Mouse (Mus musculus): ENCODE results near the gene Tmbim6. TPM values are rescaled to one million over a fixed set of nuclear protein-coding genes. Genes with fewer than 3 reads are reported as not detected.

Gene Tmbim6
- polyA plus RNA-seq, 1 experiment from 2014 or later = 233 TPM

- ATAC-seq (ENCODE audit: low FRiP score, low TSS enrichment) (peak; percentile 95), DNase-seq (peak; percentile 95)
- H3K4me1 ChIP-seq (ENCODE audit: control insufficient read depth, insufficient read depth, low read length) = peaks cover 32% of the 10 kb centered on the region
- H3K4me3 ChIP-seq (replicated peaks; ENCODE audit: low read depth, low read length) = peak within 1 kb of the TSS; percentile 87
- H3K36me3 ChIP-seq (ENCODE audit: control insufficient read depth, insufficient read depth, low read length) = peaks cover 2% of the 10 kb centered on the region; the same call in 1 of the 2 replicates
- peak within 1 kb of the TSS; percentile 89 for H3K27ac ChIP-seq (replicated peaks; ENCODE audit: low read depth, low read length)
- H3K27me3 ChIP-seq (ENCODE audit: control insufficient read depth, insufficient read depth, low read length) = no peaks in the 10 kb centered on the region
- H3K9ac ChIP-seq (replicated peaks; ENCODE audit: low read length) = peak within 1 kb of the TSS; percentile 74
- peak within 1 kb of the TSS; percentile 84 for H3K4me2 ChIP-seq (ENCODE audit: low read length)
- WGBS = under 1% methylated on average over 38 of the region's 45 CpGs
- H3K9me3 ChIP-seq (ENCODE audit: control insufficient read depth, low read length) = no peaks in the 10 kb centered on the region
Measured at GRCm38 (mm10) chr15:99457606-99458401, 65.1 kb downstream of the Tmbim6 start, which contains the start of gene Nckap5l. Gene Nckap5l (minus strand): TSS chr15:99457748.

Other genes with a start within 250 kb of the Tmbim6 start
- 0.49 and 0.72 TPM in 2 replicates for gene Kcnh3, start 168.0 kb upstream of the Tmbim6 start, polyA plus RNA-seq (2014; fragmentation: Nextera tagmentation; extraction: Ambion mirVana)
- gene Mcrs1, start 140.9 kb upstream of the Tmbim6 start, polyA plus RNA-seq (2014; fragmentation: Nextera tagmentation; extraction: Ambion mirVana) = 219 and 239 TPM in 2 replicates
- gene Prpf40b, start 97.8 kb upstream of the Tmbim6 start, polyA plus RNA-seq (2014; fragmentation: Nextera tagmentation; extraction: Ambion mirVana) = 100 and 105 TPM in 2 replicates
- 0.74 and 1.3 TPM in 2 replicates for gene Fam186b, start 97.0 kb upstream of the Tmbim6 start, polyA plus RNA-seq (2014; fragmentation: Nextera tagmentation; extraction: Ambion mirVana)
- gene Fmnl3, start 22.4 kb upstream of the Tmbim6 start, polyA plus RNA-seq (2014; fragmentation: Nextera tagmentation; extraction: Ambion mirVana) = 6.1 and 7.5 TPM in 2 replicates
- 16.8 and 17.6 TPM in 2 replicates for gene Nckap5l, start 64.9 kb downstream of the Tmbim6 start, polyA plus RNA-seq (2014; fragmentation: Nextera tagmentation; extraction: Ambion mirVana)
- gene Bcdin3d, start 81.8 kb downstream of the Tmbim6 start, polyA plus RNA-seq (2014; fragmentation: Nextera tagmentation; extraction: Ambion mirVana) = 23.0 and 24.6 TPM in 2 replicates
- 17.9 and 19.0 TPM in 2 replicates for gene Faim2, start 135.3 kb downstream of the Tmbim6 start, polyA plus RNA-seq (2014; fragmentation: Nextera tagmentation; extraction: Ambion mirVana)
- not detected in 2 replicates for gene Aqp2, start 186.2 kb downstream of the Tmbim6 start, polyA plus RNA-seq (2014; fragmentation: Nextera tagmentation; extraction: Ambion mirVana)
- 0.70 and 3.0 TPM in 2 replicates for gene Aqp5, start 197.9 kb downstream of the Tmbim6 start, polyA plus RNA-seq (2014; fragmentation: Nextera tagmentation; extraction: Ambion mirVana)
- gene Aqp6, start 208.5 kb downstream of the Tmbim6 start, polyA plus RNA-seq (2014; fragmentation: Nextera tagmentation; extraction: Ambion mirVana) = 0.93 and 1.1 TPM in 2 replicates

Measured in midbrain, embryonic 14.5 days (tissue).